Mouse (Mus musculus) kidney, postnatal 36 days (tissue): ENCODE data around the gene Aak1.
A peak's percentile ranks its signal among the peaks of the same experiment; 100 is the strongest.
"Not testable (repeated sequence)": the region's sequence is repeated elsewhere in the genome, so short reads cannot be mapped to it uniquely, and the experiment has no call there.

Experiments used
- DNase-seq, 2 experiments: peaks; one replicate each; pipeline ENCODE4 v3.0.0; 2021 to 2022; ENCODE audit warnings: mixed read lengths in 2 of 2

The Aak1 gene

GRCm38 (mm10) chr6:86841949-86842348 lies 7.4 kb upstream of the Aak1 start:
- peak; percentile 49 to 70 for DNase-seq

- DNase-seq, result no peak
These were observed 5.7 kb upstream of the Aak1 start for GRCm38 (mm10) chr6:86843636-86844035.

DNA sequence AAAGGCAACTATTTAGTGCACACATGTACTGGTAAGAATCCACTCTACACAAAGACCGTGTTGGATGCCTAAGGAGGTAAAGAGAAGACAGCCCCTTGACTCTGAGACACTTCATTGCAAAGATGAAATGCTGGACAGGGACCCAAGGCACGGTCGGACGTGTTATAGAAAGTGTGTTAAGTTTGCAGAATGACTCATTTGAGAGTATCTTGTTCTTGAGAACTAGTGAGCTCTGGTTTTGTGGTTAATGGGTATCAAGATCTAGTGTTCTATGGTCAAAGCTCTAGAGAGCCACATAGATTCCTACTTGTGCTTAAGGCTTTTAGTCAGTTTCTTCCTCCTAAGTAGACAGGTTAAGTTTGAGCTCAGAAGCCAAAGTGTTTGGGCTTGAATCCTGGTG lies 2.9 kb upstream of the Aak1 start:
- DNase-seq, result no peak

DNA sequence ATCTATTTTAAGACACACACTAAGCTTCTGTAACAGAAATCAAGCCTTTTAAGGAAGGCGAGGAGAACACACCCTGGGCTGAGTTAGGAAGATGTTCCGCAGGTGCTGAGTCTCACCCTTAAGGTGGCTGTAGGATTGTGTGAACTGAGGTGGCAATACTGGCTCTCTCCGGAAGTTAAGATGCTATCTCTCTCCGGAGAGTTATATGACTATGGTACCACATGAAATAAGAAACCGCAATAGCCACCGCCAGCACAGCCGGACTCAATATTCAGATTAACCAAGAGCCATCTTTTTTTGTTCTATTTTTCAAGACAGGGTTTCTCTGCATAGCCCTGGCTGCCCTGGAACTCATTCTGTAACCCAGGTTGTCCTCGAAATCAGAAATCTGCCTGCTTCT lies 1.5 kb upstream of the Aak1 start:
- no peak for DNase-seq

- DNase-seq, result no peak
These were observed 770 bp upstream of the Aak1 start for GRCm38 (mm10) chr6:86848580-86848914.

DNA sequence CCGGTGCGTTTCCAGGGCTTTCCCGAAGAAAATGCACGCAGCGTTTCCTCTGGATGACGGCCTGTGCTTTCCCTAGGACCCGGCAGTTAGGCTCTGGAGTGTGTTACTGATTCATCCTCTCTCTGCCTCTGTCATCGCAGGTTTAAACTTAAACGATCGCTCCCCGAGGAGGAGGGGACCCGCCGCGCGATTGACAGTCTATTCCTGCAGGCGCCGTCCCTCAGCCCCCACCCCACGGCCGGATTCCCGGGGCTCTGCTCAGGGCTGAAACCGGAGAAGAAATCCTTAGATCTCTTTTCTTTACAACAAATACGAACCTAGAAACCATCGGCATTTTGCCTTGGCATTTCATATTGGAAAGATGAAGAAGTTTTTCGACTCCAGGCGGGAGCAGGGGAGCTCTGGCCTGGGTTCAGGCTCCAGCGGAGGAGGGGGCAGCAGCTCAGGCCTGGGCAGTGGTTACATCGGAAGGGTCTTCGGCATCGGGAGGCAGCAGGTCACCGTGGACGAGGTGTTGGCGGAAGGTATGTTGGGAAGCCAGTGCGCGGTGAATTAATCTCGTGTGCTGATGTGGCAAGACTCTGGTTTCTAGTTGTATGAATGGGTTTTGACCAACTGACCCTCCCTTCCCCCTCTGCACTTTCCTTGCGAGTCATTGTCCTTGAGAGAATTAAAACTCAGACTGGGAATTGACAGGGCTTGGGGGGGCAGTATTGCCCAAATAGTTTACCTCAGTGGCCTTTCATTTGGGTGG lies 552 bp downstream of the Aak1 start:
- peak; percentile 46 to 61 for DNase-seq

- no peak for DNase-seq
These were observed 1.3 kb downstream of the Aak1 start for GRCm38 (mm10) chr6:86850588-86850987.

DNA sequence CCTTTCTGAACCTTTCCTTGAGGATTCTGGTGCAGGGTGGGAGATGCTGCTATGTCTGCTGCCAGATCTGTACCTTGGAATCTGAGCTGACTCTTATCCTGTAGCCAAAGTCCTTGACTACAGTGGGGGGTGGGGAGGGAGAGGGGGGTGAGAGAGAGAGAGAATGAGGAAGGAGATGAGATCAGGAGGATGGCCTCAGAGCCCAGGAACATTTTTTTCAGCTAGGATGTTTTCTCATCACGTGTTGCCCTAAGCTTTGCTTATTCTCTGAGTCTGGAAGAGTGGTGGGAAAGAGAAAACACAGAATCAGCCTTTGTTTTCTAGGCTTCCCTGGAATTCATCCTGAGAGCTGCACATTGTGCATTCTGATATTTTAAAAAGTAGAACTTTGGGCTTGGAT lies 2.2 kb downstream of the Aak1 start:
- DNase-seq, result peak; percentile 29 to 55

GRCm38 (mm10) chr6:86853928-86854327 lies 4.6 kb downstream of the Aak1 start:
- DNase-seq, result no peak

GRCm38 (mm10) chr6:86854941-86855340 lies 5.6 kb downstream of the Aak1 start:
- DNase-seq, result no peak

GRCm38 (mm10) chr6:86858606-86859005 lies 9.3 kb downstream of the Aak1 start:
- DNase-seq, result no peak

GRCm38 (mm10) chr6:86860732-86861463 lies 11.6 kb downstream of the Aak1 start:
- DNase-seq, result no peak

DNA sequence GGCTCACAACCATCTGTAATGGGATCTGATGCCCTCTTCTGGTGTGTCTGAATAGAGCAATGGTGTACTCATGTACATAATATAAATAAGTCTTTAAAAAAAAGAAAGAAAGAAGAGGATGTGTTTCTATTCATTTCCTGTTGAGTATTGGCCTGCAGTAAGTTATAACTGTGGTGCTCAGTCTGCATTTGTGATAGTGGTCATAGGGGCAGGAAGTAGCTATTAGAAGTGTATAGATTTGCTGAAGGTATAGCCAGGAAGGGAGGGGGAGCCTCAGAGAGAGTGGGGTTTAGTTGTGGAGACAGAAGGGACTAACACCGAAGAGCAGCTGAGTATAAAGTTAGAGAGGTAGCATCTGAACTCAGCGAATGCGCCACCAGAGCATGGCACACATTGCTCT lies 15.0 kb downstream of the Aak1 start:
- DNase-seq, result no peak

GRCm38 (mm10) chr6:86870335-86870734 lies 21.0 kb downstream of the Aak1 start:
- DNase-seq, result peak in 1 of 2 experiments; percentile 30

GRCm38 (mm10) chr6:86871783-86872182 lies 22.5 kb downstream of the Aak1 start:
- DNase-seq, result no peak

- peak; percentile 46 to 61 for DNase-seq
These were observed 25.5 kb downstream of the Aak1 start for GRCm38 (mm10) chr6:86874711-86875375.

- no peak for DNase-seq
These were observed 27.1 kb downstream of the Aak1 start for GRCm38 (mm10) chr6:86876451-86876850.

DNA sequence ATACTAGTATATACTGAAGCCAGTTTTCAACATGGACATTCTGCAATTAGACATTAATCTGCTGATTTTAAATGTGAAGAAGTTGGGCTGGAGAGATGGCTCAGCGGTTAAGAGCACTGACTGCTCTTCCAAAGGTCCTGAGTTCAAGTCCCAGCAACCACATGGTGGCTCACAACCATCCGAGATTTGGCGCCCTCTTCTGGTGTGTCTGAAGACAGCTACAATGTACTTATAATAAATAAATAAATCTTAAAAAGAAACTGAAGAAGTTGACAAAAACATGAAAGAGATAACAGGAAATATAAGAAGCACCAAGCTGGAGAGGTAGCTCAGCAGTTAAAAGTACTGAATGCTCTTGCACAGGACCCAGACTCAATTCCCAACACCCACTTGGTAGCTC lies 29.3 kb downstream of the Aak1 start:
- not testable (repeated sequence) for DNase-seq

DNA sequence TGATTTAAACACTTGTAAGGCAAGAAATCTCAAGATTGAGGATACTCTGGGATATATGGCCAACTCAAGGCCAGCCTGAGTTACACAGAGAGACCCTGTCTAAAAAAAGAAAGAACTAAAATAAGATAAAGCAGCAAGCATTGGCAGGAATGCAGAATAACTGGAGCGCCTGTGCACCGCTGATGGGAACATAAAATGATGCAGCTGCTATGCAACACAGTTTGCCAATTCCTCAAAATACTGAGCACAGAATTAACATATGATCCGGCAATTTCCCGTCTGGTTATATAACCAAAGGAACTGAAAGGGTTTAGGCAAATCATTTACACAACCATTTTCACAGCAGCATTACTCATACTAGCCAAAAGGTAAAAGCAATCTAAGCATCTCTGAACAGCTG lies 30.0 kb downstream of the Aak1 start:
- peak in 1 of 2 experiments; percentile 26 for DNase-seq

DNA sequence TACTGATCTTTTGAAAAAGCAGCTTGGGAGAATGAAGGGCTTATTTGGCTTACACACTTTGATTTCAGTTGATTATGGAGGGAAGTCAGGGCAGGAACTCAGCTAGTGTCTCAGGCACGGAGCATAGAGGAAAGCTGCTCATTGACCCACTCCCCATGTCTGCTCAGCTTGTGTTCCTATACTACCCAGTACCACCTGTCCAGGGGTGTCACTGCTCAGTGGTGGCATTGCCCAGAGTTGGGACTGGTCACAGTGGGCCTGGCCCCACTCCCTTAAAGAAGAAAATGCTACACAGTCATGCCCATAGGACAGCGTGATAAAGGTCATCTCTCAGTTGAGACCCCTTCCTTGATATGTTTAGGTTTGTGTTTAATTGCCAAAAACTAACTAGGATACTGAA lies 34.9 kb downstream of the Aak1 start:
- no peak for DNase-seq

DNA sequence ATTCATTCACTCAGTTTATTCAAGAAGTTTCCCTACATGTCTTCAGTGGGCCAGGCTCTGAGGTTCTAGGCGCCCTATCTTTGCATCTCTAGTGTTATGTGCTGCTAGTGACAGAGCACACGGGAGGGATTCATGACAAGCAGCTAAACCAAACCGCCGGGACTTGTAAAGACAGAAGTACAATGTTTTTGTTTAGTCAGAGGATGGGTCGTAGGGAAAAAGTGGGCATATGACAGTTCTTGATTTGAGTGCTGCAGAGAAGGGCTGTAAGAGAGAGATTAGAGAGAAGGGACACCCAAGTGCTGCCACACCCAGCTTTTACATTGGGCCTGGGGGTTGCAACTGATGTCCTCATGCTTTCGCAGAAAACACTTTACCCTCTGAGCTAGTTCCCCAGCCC lies 35.4 kb downstream of the Aak1 start:
- DNase-seq, result no peak

DNA sequence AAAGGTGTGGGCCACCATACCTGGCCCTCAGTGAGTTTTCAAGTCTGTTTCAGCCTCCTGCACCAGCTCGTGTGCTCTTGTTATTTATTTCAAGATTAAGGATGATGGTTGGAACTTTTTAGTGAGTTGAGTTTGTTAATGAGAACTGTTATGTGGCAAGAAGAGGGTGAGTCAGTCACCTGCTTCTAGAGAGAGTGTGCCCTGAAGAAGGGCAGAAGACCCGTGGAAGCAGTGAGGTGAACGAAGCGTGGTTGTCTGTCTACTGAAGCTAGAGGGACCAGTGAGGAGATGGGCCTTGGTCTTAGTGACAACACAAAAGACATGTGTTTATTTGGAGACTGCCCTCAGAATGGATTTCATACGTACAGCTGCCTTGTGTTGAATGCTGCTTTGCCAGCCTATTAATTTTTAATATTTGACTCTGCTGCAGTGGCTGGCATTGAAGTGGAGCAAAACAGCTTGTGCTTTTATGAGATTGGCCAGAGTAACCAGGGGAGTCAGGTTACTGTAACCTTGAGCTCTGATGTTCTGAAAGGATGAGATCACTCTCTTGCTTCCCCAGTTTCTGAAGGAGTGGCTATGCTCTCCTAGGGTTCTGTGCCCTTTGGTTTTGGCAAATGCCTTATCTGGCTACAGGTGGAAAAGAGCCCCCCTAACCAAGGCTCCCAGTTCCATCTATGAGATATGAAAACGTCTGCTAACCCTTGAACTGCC lies 36.7 kb downstream of the Aak1 start:
- peak; percentile 18 to 46 for DNase-seq

DNA sequence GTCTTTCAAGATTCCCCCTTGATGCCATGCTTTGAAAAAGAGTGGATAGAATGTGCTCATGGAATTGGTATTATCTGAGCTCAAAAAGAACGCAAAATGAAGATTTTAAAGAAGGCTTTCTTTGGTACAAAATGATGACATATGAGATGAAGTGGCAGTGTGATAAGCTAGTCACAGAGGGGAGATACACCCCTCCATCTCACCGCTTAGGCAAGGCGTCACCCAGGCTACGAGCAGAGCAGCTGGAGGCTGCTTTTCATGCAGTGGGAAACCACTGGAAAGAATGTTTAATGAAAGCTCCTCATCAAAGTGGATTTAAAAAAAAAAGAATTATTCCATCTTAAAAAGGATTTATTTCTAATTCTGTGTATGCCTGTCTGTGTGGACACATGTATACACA lies 37.5 kb downstream of the Aak1 start:
- DNase-seq, result no peak
